Mouse (Mus musculus): Measurements from ENCODE around the gene Hfe2.

DNA sequence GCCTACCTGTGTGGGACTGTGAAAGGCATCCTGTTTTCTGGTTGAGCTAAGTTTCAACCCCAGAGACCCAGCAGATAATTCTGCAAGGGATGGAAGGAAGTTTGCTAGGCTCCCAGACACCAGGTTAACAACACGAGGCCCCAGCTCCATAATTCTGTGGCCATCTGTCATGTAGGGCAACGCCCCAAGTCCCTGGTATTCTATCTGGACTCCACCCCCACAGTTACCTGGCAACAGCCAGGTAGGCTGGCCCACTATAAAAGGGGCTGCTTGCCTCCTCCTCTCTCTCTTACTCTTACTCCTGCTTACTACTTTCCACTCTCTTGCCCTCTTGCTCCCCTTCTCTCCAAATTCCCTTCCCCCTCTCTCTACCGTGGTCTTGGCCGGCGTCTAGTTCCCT lies 4.8 kb upstream of the Hfe2 start:
- no peak for TF ChIP-seq CTCF (IDR thresholded peaks at IDR 0.05; ENCODE audit: low read depth)
- no peak for TF ChIP-seq EP300 (optimal IDR thresholded peaks at IDR 0.05)
